Mouse (Mus musculus) Patski (cell line): ENCODE results near the gene 1700042G07Rik. TPM values are rescaled to one million over a fixed set of nuclear protein-coding genes. Genes with fewer than 3 reads are reported as not detected.
A peak's percentile ranks its signal among the peaks of the same experiment; 100 is the strongest.
"Not testable (repeated sequence)": the region's sequence is repeated elsewhere in the genome, so short reads cannot be mapped to it uniquely, and the experiment has no call there.

Experiments used
- ATAC-seq: fragments of 100-300 bp; one replicate; pipeline ENCODE4 v1.8.0; 2021
- CTCF ChIA-PET: fragments of 350-600 bp; sonication (Branson Sonifier 250); formaldehyde crosslinking; loops from one replicate; lab custom pipeline; 2022; ENCODE audit warnings: inconsistent platforms; lab: Charles Lee
- POLR2A ChIA-PET: fragments of 350-600 bp; sonication (Branson Sonifier 250); formaldehyde crosslinking; loops from one replicate; lab custom pipeline; 2022; ENCODE audit warnings: antibody characterized with exemption, inconsistent platforms; lab: Charles Lee
- DNase-seq: peaks from one replicate; pipeline ENCODE4 v3.0.0-alpha.2; 2011; ENCODE audit warnings: low read depth, low spot score
- H3K27me3 ChIP-seq: fragments of 371-371 bp; one replicate; pipeline ENCODE4 v1.5.1; 2021
- CTCF ChIP-seq: fragments of 100-300 bp; IDR thresholded peaks from one replicate; pipeline ENCODE4 v1.5.1; 2021
- in situ Hi-C: fragments of 300-500 bp; cut with MboI; formaldehyde crosslinking; loops from 3 replicates; pipeline ENCODE4 v1.11.1; 2018; ENCODE audit warnings: low pct_unique_long_range_greater_than_20kb, mixed read lengths
- polyA plus RNA-seq: library from polyadenylated mRNA; unstranded; gene quantifications from one replicate; pipeline ENCODE4 v1.2.3, GENCODE M21; 2021

Gene 1700042G07Rik
- polyA plus RNA-seq, 1 experiment from 2014 or later, result not detected

DNA sequence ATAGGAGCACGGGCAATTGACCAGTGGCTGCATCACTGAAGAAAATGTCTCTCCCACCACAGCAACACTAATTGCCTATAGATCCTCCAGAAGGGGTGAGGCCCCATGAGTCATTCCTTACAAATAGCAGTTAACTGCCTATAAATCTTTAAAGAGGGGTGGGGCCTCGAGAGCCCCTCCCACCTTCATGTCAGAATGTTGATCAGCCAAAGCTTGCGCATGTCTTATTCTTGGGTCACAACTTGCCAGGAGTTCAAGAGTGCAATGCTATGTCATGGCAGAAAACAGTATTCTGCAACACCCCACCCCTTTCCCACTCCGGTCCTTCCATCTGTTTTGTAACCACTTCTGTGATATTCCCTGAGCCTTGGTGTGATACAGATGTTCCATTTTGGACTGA, 33.4 kb downstream of the 1700042G07Rik start:
- in situ Hi-C loops, result no loop called here
- POLR2A ChIA-PET, result no interaction called here
- CTCF ChIA-PET, result no interaction called here
- TF ChIP-seq CTCF, result no peak
- no peak for ATAC-seq
- DNase-seq, result no peak
- H3K27me3 ChIP-seq, result no peaks in the 10 kb centered on the region

DNA sequence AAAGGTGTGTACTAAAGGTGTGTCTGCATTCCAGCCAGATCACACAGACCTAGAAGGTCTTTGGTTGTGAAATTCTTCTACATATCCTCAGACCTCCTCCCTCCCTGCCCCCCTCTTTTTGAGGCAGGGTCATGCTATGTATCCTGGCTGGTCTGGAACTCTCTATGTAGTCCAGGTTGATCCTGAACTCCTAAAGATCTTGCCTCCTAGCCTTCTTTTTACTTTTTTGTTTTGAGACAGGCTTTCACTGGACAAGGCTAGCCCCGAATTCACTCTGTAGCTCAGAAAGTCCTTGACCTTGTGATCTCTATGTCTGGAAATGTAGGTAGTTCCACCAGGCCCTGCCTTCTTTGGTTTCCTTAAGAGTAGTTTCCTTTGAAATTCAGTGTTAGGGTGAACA, 35.7 kb downstream of the 1700042G07Rik start:
- CTCF ChIA-PET, result no interaction called here
- no peak for TF ChIP-seq CTCF

DNA sequence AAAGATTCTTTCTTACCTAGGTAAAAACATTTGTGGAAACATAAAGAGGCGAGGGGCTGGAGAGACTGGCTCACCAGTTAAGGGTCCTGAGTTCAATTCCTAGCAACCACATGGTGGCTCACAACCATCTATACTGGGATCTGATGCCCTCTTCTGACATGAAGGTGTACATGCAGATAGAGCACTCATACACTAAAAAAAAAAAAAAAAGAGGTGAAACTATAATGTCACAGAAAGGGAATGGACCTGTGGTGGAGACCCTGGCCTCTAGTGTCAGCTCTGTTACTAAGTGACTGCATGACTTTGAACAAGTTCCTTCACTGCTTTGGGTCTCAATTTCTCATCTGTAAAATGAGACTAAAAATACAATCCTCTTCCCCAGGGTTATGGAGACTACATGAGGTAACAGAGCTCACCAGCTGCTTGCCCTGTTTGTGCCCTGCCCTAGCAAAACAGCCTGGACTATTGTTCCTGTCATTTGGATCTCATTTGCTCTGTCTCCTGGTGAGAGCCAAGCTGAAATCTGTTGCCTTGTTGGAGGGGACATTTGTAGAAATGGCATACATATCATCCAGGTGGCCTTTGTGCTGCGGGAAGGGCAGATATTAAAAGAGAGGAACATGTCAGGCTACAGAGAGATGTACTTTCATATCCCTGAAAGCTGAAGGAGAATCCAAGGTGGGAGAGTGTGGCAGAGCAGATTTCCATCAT, 42.9 kb downstream of the 1700042G07Rik start:
- ChIA-PET POLR2A (interaction anchor here (0.5 kb wide), 1 partner anchor 142 kb away, joined by 3 read pairs; no protein-coding TSS in a partner anchor), CTCF (interaction anchor here (1.5 kb wide), 1 partner anchor 15 kb away, joined by 6 read pairs; no protein-coding TSS in a partner anchor)
- in situ Hi-C loops, result no loop called here
- no peaks in the 10 kb centered on the region for H3K27me3 ChIP-seq
- DNase-seq (no peak), ATAC-seq (no peak)
- no peak for TF ChIP-seq CTCF

More for the DNA sequence above, 35.7 kb downstream of the 1700042G07Rik start:
- in situ Hi-C loops, result no loop called here
- no peak for DNase-seq
- H3K27me3 ChIP-seq, result no peaks in the 10 kb centered on the region
- POLR2A ChIA-PET, result no interaction called here
- no peak for ATAC-seq

DNA sequence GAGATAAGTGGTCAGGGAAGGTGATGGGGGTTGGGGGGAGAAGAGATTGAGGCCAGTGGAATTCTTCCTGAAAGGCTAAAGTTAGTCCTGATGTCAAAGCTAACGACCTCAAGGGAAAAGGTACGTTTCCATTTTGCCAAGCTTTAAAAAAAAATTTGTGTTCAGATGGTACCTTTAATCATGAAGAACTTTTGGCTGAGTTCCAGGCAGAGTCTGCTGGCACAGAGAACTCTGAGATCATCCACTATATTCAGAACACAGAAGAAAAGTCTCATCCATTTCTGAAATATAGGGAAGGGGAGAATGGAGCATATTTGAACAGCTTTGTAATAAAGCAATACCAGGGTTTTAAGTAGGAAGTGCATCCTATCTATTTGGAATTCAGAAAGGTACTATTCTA, 43.9 kb downstream of the 1700042G07Rik start:
- in situ Hi-C loops, result no loop called here
- ChIA-PET CTCF (interaction anchor here (1.5 kb wide), 1 partner anchor 16 kb away, joined by 6 read pairs; no protein-coding TSS in a partner anchor), POLR2A (interaction anchor here (0.5 kb wide), 1 partner anchor 143 kb away, joined by 3 read pairs; no protein-coding TSS in a partner anchor)
- no peaks in the 10 kb centered on the region for H3K27me3 ChIP-seq
- ATAC-seq, result no peak
- no peak for DNase-seq
- no peak for TF ChIP-seq CTCF

DNA sequence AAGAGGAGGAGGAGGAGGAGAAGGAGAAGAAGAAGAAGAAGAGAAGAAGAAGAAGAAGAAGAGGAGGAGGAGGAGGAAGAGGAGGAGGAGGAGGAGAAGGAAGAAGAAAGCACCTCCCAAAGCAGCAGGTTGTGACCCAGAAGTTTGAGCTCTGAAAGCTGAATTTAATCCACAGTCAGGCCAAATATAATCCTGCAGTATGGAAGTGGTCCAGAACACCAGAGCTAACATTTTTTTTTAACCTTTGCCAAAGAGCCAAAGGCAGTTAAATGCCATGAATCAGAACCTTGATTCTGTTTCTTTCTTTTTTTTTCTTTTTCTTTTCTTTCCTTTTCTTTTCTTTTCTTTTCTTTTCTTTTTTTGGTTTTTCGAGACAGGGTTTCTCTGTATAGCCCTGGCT, 44.5 kb downstream of the 1700042G07Rik start:
- ATAC-seq, in situ Hi-C loops, POLR2A ChIA-PET, H3K27me3 ChIP-seq, DNase-seq: not testable (repeated sequence)
- CTCF ChIA-PET, result interaction anchor here (1.5 kb wide), 1 partner anchor 17 kb away, joined by 6 read pairs; no protein-coding TSS in a partner anchor

DNA sequence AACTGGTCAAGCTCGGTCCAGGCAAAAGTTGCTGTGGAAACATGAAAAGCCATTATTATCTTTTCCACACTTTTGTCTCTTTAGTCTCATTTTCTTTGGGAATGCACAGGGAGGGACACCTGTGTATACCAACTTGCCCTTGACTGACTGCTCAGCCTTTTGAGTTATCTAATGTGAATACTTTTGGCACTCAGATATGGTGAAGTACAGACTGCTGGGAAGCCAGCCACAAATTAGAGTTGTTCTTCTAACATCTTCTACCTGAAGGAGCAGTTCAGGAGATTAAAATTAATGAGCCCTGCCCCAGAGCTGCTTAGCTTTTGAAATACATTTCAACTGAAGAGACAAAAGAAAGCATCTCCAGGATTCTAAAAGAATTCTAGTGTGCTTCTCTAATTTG, 45.9 kb downstream of the 1700042G07Rik start:
- no peak for TF ChIP-seq CTCF
- H3K27me3 ChIP-seq, result no peaks in the 10 kb centered on the region
- CTCF ChIA-PET, result no interaction called here
- in situ Hi-C loops, result no loop called here
- ATAC-seq (no peak), DNase-seq (no peak)
- POLR2A ChIA-PET, result interaction anchor here (0.6 to 0.9 kb wide), 2 partner anchors 16 to 69 kb away, joined by 3 read pairs; no protein-coding TSS in a partner anchor

DNA sequence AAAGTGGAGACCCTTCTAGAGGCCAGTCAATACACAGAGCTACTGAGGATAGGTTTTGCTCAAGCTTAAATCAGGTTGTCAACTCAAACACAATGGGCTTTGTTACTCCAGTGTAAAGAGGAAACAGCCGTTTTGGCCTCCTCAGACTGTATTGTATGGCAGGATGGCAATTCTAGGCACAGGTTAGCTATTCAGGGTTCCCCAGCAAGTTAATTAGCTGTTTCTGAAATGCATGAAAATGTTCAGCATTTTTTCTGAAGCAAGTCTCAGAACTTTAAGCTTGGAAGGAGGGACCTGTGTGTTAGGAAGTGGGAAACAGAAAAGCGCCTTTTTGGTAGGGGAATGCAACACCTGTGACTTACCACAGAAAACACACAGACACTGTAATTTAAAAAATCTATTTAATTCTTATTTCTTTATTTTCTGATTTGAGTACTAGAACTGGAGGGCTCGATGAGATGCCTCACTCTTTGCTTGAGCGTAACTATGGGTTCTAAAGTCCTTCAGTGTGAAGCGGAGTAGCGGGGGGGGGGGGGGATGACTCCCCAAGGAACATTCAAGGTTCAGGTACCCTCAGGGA, 47.0 kb downstream of the 1700042G07Rik start:
- CTCF ChIA-PET, result no interaction called here
- no peaks in the 10 kb centered on the region for H3K27me3 ChIP-seq
- POLR2A ChIA-PET, result interaction anchor here (0.6 to 0.7 kb wide), 2 partner anchors 142 to 343 kb away, joined by 4 to 5 read pairs; no protein-coding TSS in a partner anchor
- TF ChIP-seq CTCF, result no peak
- ATAC-seq (no peak), DNase-seq (no peak)
- in situ Hi-C loops, result no loop called here

DNA sequence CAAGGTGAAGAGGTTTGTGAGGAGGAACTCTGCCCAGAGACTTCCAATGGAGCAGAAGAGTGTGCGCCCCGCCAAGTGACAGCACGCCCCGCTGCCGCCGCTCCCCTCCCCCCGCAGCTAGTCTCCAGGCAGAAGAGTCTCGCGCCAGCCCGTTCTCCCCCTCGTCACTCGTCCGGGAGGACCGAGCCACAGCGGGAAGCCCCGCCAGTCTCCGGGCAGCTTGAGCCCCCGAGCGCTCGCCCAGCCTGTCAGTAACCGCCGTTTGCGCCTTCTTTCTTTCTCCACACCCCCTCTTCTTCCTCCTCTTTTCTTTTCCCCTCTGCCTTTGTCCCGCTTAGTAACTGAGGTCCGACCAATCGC, 47.6 kb downstream of the 1700042G07Rik start:
- no peak for DNase-seq
- in situ Hi-C loops, result no loop called here
- TF ChIP-seq CTCF, result no peak
- ChIA-PET POLR2A (no interaction called here), CTCF (interaction anchor here (1.4 kb wide), 1 partner anchor 9 kb away, joined by 3 read pairs; no protein-coding TSS in a partner anchor)
- no peaks in the 10 kb centered on the region for H3K27me3 ChIP-seq
- peak; percentile 55 for ATAC-seq

DNA sequence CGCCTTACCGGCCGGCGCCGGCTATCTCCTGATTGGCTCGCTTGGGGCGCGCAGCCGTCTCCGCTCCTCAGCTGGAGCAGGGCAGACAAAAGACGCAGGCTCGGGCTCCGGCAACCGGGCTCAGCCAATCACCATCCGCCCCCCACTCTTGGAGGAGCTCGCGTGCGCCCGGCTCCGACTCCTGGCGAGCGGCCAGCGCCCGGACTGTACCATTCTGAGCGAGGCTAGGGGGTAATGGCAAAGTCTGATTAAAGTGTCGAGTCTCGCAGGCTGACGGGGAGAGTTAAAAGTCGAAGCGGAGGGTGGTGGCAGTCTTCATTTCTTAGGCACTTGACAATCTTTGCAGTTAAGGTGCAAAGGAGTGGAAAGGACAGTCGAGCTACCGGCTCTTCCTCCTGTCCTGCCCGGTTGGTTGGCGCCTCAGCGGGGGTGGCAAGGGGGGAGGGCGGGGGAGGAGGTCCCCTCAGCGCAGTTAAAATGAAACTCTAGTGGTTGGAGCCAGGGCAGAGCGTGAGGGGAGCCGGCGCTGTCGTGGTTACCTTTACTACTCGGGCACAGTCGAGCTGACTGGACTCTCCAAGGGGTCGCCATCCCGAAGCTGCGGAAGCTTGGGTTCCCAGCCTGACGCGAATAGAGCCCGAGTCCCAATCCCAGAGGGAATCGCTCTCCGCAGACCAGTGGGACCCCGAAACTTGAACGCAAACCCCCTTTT, 48.1 kb downstream of the 1700042G07Rik start, which contains the start of gene Pik3r3:
Gene Pik3r3 (plus strand): TSS at position 479 of the 712 bp plus-strand sequence.
- CTCF ChIA-PET, result interaction anchor here (1.4 kb wide), 1 partner anchor 9 kb away, joined by 3 read pairs; no protein-coding TSS in a partner anchor
- in situ Hi-C loops, result no loop called here
- H3K27me3 ChIP-seq, result no peaks in the 10 kb centered on the region
- no peak for TF ChIP-seq CTCF
- ATAC-seq (peak; percentile 99), DNase-seq (peak; percentile 88)
- POLR2A ChIA-PET, result no interaction called here
